Mouse (Mus musculus): ENCODE results near the gene Serpinf2. TPM values are rescaled to one million over a fixed set of nuclear protein-coding genes. Genes with fewer than 3 reads are reported as not detected.

Serpinf2 gene
- polyA plus RNA-seq, 1 experiment from 2014 or later = not detected

- peak overlapping the region; percentile 75 for H3K9ac ChIP-seq (ENCODE audit: low read depth, low read length)
- peak overlapping the region; percentile 89 for H3K4me2 ChIP-seq (ENCODE audit: low read depth, low read length)
- H3K27ac ChIP-seq (replicated peaks; ENCODE audit: low read depth, low read length) = peak overlapping the region; percentile 76
- peak overlapping the region; percentile 43 for H3K4me3 ChIP-seq (ENCODE audit: low read depth, low read length)
- 59% methylated on average over 7 of the region's 7 CpGs for WGBS
- no peaks in the 10 kb centered on the region for H3K9me3 ChIP-seq (ENCODE audit: control insufficient read depth, low read length)
- ATAC-seq (ENCODE audit: low read depth) (no peak), DNase-seq (ENCODE audit: low spot score) (no peak)
- no peaks in the 10 kb centered on the region for H3K27me3 ChIP-seq (replicated peaks; ENCODE audit: control insufficient read depth, insufficient read depth, low read length)
- H3K36me3 ChIP-seq (ENCODE audit: control insufficient read depth, insufficient read depth, low read length) = peaks cover 14% of the 10 kb centered on the region
- H3K4me1 ChIP-seq (ENCODE audit: control insufficient read depth, insufficient read depth, low read length) = peaks cover 8% of the 10 kb centered on the region; the same call in 1 of the 2 replicates
These were observed 29.0 kb upstream of the Serpinf2 start for GRCm38 (mm10) chr11:75468410-75468809.

GRCm38 (mm10) chr11:75467512-75468215 lies 28.3 kb upstream of the Serpinf2 start:
- Histone ChIP-seq H3K27me3 (replicated peaks; ENCODE audit: control insufficient read depth, insufficient read depth, low read length) (no peaks in the 10 kb centered on the region), H3K36me3 (ENCODE audit: control insufficient read depth, insufficient read depth, low read length) (peaks cover 14% of the 10 kb centered on the region), H3K9me3 (ENCODE audit: control insufficient read depth, low read length) (no peaks in the 10 kb centered on the region), H3K9ac (ENCODE audit: low read depth, low read length) (peak overlapping the region; percentile 75), H3K4me2 (ENCODE audit: low read depth, low read length) (peak overlapping the region; percentile 89), H3K4me1 (ENCODE audit: control insufficient read depth, insufficient read depth, low read length) (peaks cover 13% of the 10 kb centered on the region; the same call in 1 of the 2 replicates), H3K27ac (replicated peaks; ENCODE audit: low read depth, low read length) (peak overlapping the region; percentile 76), H3K4me3 (ENCODE audit: low read depth, low read length) (peak overlapping the region; percentile 43)
- ATAC-seq (ENCODE audit: low read depth) (peak; percentile 89), DNase-seq (ENCODE audit: low spot score) (peak; percentile 85)
- 15% methylated on average over 19 of the region's 19 CpGs for WGBS

- peaks cover 21% of the 10 kb centered on the region for H3K4me1 ChIP-seq (ENCODE audit: control insufficient read depth, insufficient read depth, low read length)
- H3K9me3 ChIP-seq (ENCODE audit: control insufficient read depth, low read length) = no peaks in the 10 kb centered on the region
- DNase-seq (ENCODE audit: low spot score) = no peak
- H3K36me3 ChIP-seq (ENCODE audit: control insufficient read depth, insufficient read depth, low read length) = peaks cover 14% of the 10 kb centered on the region
- no peak overlapping the region for H3K4me2 ChIP-seq (ENCODE audit: low read depth, low read length)
- ATAC-seq (ENCODE audit: low read depth) = no peak
- WGBS = 97% methylated on average over 4 of the region's 4 CpGs
- H3K27me3 ChIP-seq (replicated peaks; ENCODE audit: control insufficient read depth, insufficient read depth, low read length) = no peaks in the 10 kb centered on the region
- H3K27ac ChIP-seq (replicated peaks; ENCODE audit: low read depth, low read length) = no peak overlapping the region
- H3K4me3 ChIP-seq (ENCODE audit: low read depth, low read length) = no peak overlapping the region
- no peak overlapping the region for H3K9ac ChIP-seq (ENCODE audit: low read depth, low read length)
These were observed 27.5 kb upstream of the Serpinf2 start for GRCm38 (mm10) chr11:75466731-75467505.

- Histone ChIP-seq H3K36me3 (ENCODE audit: control insufficient read depth, insufficient read depth, low read length) (peaks cover 14% of the 10 kb centered on the region), H3K9ac (ENCODE audit: low read depth, low read length) (no peak overlapping the region), H3K27me3 (replicated peaks; ENCODE audit: control insufficient read depth, insufficient read depth, low read length) (no peaks in the 10 kb centered on the region), H3K4me2 (ENCODE audit: low read depth, low read length) (no peak overlapping the region), H3K9me3 (ENCODE audit: control insufficient read depth, low read length) (no peaks in the 10 kb centered on the region), H3K4me1 (ENCODE audit: control insufficient read depth, insufficient read depth, low read length) (peaks cover 25% of the 10 kb centered on the region), H3K27ac (replicated peaks; ENCODE audit: low read depth, low read length) (no peak overlapping the region), H3K4me3 (ENCODE audit: low read depth, low read length) (no peak overlapping the region)
- ATAC-seq (ENCODE audit: low read depth) (no peak), DNase-seq (ENCODE audit: low spot score) (no peak)
- whole genome bisulfite sequencing = 91% methylated on average over 6 of the region's 6 CpGs
These were observed 25.7 kb upstream of the Serpinf2 start for GRCm38 (mm10) chr11:75465051-75465450.

GRCm38 (mm10) chr11:75464417-75464816 lies 25.0 kb upstream of the Serpinf2 start:
- Histone ChIP-seq H3K4me3 (ENCODE audit: low read depth, low read length) (no peak overlapping the region), H3K4me2 (ENCODE audit: low read depth, low read length) (no peak overlapping the region), H3K27me3 (replicated peaks; ENCODE audit: control insufficient read depth, insufficient read depth, low read length) (no peaks in the 10 kb centered on the region), H3K27ac (replicated peaks; ENCODE audit: low read depth, low read length) (no peak overlapping the region), H3K36me3 (ENCODE audit: control insufficient read depth, insufficient read depth, low read length) (peaks cover 14% of the 10 kb centered on the region), H3K9me3 (ENCODE audit: control insufficient read depth, low read length) (no peaks in the 10 kb centered on the region), H3K9ac (ENCODE audit: low read depth, low read length) (no peak overlapping the region), H3K4me1 (ENCODE audit: control insufficient read depth, insufficient read depth, low read length) (peaks cover 31% of the 10 kb centered on the region)
- whole genome bisulfite sequencing = 84% methylated on average over 6 of the region's 6 CpGs
- DNase-seq (ENCODE audit: low spot score) = no peak
- ATAC-seq (ENCODE audit: low read depth) = no peak

- Histone ChIP-seq H3K4me1 (ENCODE audit: control insufficient read depth, insufficient read depth, low read length) (peaks cover 36% of the 10 kb centered on the region), H3K9me3 (ENCODE audit: control insufficient read depth, low read length) (no peaks in the 10 kb centered on the region), H3K9ac (ENCODE audit: low read depth, low read length) (peak overlapping the region; percentile 3; the same call in 1 of the 2 replicates), H3K4me3 (ENCODE audit: low read depth, low read length) (no peak overlapping the region), H3K36me3 (ENCODE audit: control insufficient read depth, insufficient read depth, low read length) (peaks cover 14% of the 10 kb centered on the region), H3K27me3 (replicated peaks; ENCODE audit: control insufficient read depth, insufficient read depth, low read length) (no peaks in the 10 kb centered on the region), H3K27ac (replicated peaks; ENCODE audit: low read depth, low read length) (0 out of 2 replicates have a peak overlapping the region, but pooled peaks have one; percentile 24), H3K4me2 (ENCODE audit: low read depth, low read length) (peak overlapping the region; percentile 91)
- no peak for ATAC-seq (ENCODE audit: low read depth)
- no peak for DNase-seq (ENCODE audit: low spot score)
- WGBS = 48% methylated on average over 4 of the region's 4 CpGs
These were observed 24.2 kb upstream of the Serpinf2 start for GRCm38 (mm10) chr11:75463624-75464023.

- 2% methylated on average over 7 of the region's 9 CpGs for WGBS
- peak overlapping the region; percentile 72; the same call in 1 of the 2 replicates for H3K9ac ChIP-seq (ENCODE audit: low read depth, low read length)
These were observed 23.5 kb upstream of the Serpinf2 start for GRCm38 (mm10) chr11:75462865-75463336.

GRCm38 (mm10) chr11:75462253-75462783 lies 22.9 kb upstream of the Serpinf2 start:
- no peaks in the 10 kb centered on the region for H3K9me3 ChIP-seq (ENCODE audit: control insufficient read depth, low read length)
- peak overlapping the region; percentile 83 for H3K4me3 ChIP-seq (ENCODE audit: low read depth, low read length)
- H3K4me2 ChIP-seq (ENCODE audit: low read depth, low read length) = peak overlapping the region; percentile 91
- peak overlapping the region; percentile 72 for H3K9ac ChIP-seq (ENCODE audit: low read depth, low read length)
- DNase-seq (ENCODE audit: low spot score) (peak; percentile 59), ATAC-seq (ENCODE audit: low read depth) (no peak)
- H3K27ac ChIP-seq (replicated peaks; ENCODE audit: low read depth, low read length) = peak overlapping the region; percentile 85
- no peaks in the 10 kb centered on the region for H3K27me3 ChIP-seq (replicated peaks; ENCODE audit: control insufficient read depth, insufficient read depth, low read length)
- WGBS = 3% methylated on average over 14 of the region's 16 CpGs
- peaks cover 32% of the 10 kb centered on the region for H3K4me1 ChIP-seq (ENCODE audit: control insufficient read depth, insufficient read depth, low read length)
- peaks cover 14% of the 10 kb centered on the region for H3K36me3 ChIP-seq (ENCODE audit: control insufficient read depth, insufficient read depth, low read length)

More at GRCm38 (mm10) chr11:75462865-75463336, 23.5 kb upstream of the Serpinf2 start:
- H3K9me3 ChIP-seq (ENCODE audit: control insufficient read depth, low read length) = no peaks in the 10 kb centered on the region
- H3K27me3 ChIP-seq (replicated peaks; ENCODE audit: control insufficient read depth, insufficient read depth, low read length) = no peaks in the 10 kb centered on the region
- peaks cover 36% of the 10 kb centered on the region for H3K4me1 ChIP-seq (ENCODE audit: control insufficient read depth, insufficient read depth, low read length)
- H3K27ac ChIP-seq (replicated peaks; ENCODE audit: low read depth, low read length) = peak overlapping the region; percentile 85
- peaks cover 14% of the 10 kb centered on the region for H3K36me3 ChIP-seq (ENCODE audit: control insufficient read depth, insufficient read depth, low read length)
- ATAC-seq (ENCODE audit: low read depth) (peak; percentile 16), DNase-seq (ENCODE audit: low spot score) (peak; percentile 95)
- H3K4me2 ChIP-seq (ENCODE audit: low read depth, low read length) = peak overlapping the region; percentile 91
- peak overlapping the region; percentile 83 for H3K4me3 ChIP-seq (ENCODE audit: low read depth, low read length)

Data from embryonic facial prominence, embryonic 14.5 days (tissue).